Mouse (Mus musculus): ENCODE data around the gene Ephb1. TPM values are rescaled to one million over a fixed set of nuclear protein-coding genes. Genes with fewer than 3 reads are reported as not detected.

Gene Ephb1
- total and polyA plus RNA-seq, 3 experiments = not detected

DNA sequence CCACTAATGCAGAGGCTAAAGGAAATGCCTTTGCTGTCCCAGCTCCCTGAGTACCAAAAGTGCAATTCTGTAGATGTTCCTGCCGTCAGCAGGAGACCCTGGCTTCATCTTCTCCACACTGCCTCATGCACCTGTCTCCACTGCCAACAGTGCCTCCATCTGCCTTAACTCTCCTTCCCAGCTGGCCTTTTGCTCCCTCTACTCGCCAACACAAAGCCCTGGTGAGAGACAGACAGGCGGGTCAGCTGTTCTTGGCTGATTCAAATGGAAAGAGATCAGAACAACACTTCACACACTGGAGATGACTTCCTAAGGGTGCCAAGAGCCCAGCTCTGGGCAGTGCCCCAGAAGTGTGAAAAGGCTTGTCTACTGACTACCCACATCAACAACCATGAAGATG, 78.6 kb downstream of the Ephb1 start:
- H3K27me3 ChIP-seq (ENCODE audit: control insufficient read depth in 1 of 2, insufficient read depth in 2 of 2, low read length in 2 of 2) = no peaks in the 10 kb centered on the region
- no peaks in the 10 kb centered on the region for H3K9me3 ChIP-seq (replicated peaks; ENCODE audit: insufficient read depth, low read length)
- no peak for TF ChIP-seq TAL1 (IDR thresholded peaks at IDR 0.05; ENCODE audit: low read length)
- TF ChIP-seq SMC3 (IDR thresholded peaks at IDR 0.05; ENCODE audit: low read depth, low read length) = no peak
- DNase-seq (ENCODE audit: low read depth, low spot score) = no peak
- H3K4me3 ChIP-seq (ENCODE audit: control insufficient read depth in 1 of 2, insufficient read depth in 1 of 2, low read depth in 2 of 2, low read length in 2 of 2) = no peak overlapping the region
- H3K27ac ChIP-seq (ENCODE audit: control insufficient read depth, low read depth, low read length) = no peak overlapping the region
- H3K79me2 ChIP-seq (ENCODE audit: control insufficient read depth, insufficient read depth, low read length, poor library complexity) = no peaks in the 10 kb centered on the region
- H3K9ac ChIP-seq (ENCODE audit: control insufficient read depth, low read depth, low read length, poor library complexity, severe bottlenecking) = no peak overlapping the region
- no peaks in the 10 kb centered on the region for H3K4me1 ChIP-seq (ENCODE audit: control insufficient read depth in 1 of 2, insufficient read depth in 2 of 2, low read length in 2 of 2)
- H3K36me3 ChIP-seq (ENCODE audit: control insufficient read depth in 1 of 2, insufficient read depth in 2 of 2, low read length in 2 of 2) = no peaks in the 10 kb centered on the region

DNA sequence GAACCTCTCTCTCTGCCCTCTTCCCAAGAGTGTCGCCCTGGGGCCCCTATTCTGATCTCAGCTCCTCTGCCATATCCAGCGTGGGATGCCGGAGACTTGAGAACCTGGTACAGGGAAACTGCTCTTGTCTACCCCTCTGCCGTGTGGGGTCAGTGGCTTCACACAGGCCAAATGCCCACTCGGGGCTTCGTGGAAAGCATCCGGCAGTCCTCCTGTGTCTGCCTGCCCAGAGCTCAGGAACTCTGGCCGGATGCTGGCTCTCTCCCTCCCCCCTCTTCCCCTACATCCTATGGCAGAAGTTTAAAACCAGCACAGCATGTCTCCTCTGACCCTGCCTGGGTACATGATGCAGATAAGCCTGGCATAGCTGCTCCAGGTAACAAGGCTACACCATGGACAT, 80.5 kb downstream of the Ephb1 start:
- no peak overlapping the region for H3K9ac ChIP-seq (ENCODE audit: control insufficient read depth, low read depth, low read length, poor library complexity, severe bottlenecking)
- no peaks in the 10 kb centered on the region for H3K27me3 ChIP-seq (ENCODE audit: control insufficient read depth in 1 of 2, insufficient read depth in 2 of 2, low read length in 2 of 2)
- no peak overlapping the region for H3K4me3 ChIP-seq (ENCODE audit: control insufficient read depth in 1 of 2, insufficient read depth in 1 of 2, low read depth in 2 of 2, low read length in 2 of 2)
- TF ChIP-seq ZKSCAN1 (IDR thresholded peaks at IDR 0.05; ENCODE audit: low read depth, low read length) (no peak), TAL1 (IDR thresholded peaks at IDR 0.05; ENCODE audit: low read length) (no peak), RAD21 (IDR thresholded peaks at IDR 0.05; ENCODE audit: low read depth, low read length) (no peak), SMC3 (IDR thresholded peaks at IDR 0.05; ENCODE audit: low read depth, low read length) (no peak), UBTF (IDR thresholded peaks at IDR 0.05; ENCODE audit: borderline replicate concordance, insufficient read depth, low read depth, low read length) (no peak), EP300 (IDR thresholded peaks at IDR 0.05; ENCODE audit: low read depth in 1 of 2, low read length in 2 of 2) (no peak), MAFK (IDR thresholded peaks at IDR 0.05; ENCODE audit: borderline replicate concordance, low read depth, low read length) (no peak), ELF1 (IDR thresholded peaks at IDR 0.05; ENCODE audit: low read depth, low read length) (no peak), POLR2AphosphoS5 (IDR thresholded peaks at IDR 0.05; ENCODE audit: borderline replicate concordance, low read depth, low read length) (no peak), ZC3H11A (IDR thresholded peaks at IDR 0.05; ENCODE audit: low read depth, low read length) (no peak), POLR2A (IDR thresholded peaks at IDR 0.05; ENCODE audit: control insufficient read depth in 1 of 2, insufficient read depth in 1 of 2, low read depth in 1 of 2, low read length in 2 of 2, poor library complexity in 1 of 2) (no peak), USF1 (IDR thresholded peaks at IDR 0.05; ENCODE audit: low read depth, low read length) (no peak), ZNF384 (IDR thresholded peaks at IDR 0.05; ENCODE audit: low read depth, low read length) (no peak), HCFC1 (IDR thresholded peaks at IDR 0.05; ENCODE audit: low read depth, low read length) (no peak), MXI1 (IDR thresholded peaks at IDR 0.05; ENCODE audit: low read depth, low read length) (no peak), CHD2 (IDR thresholded peaks at IDR 0.05; ENCODE audit: low read length) (no peak)
- H3K79me2 ChIP-seq (ENCODE audit: control insufficient read depth, insufficient read depth, low read length, poor library complexity) = no peaks in the 10 kb centered on the region
- no peaks in the 10 kb centered on the region; the same call in 1 of the 2 replicates for H3K9me3 ChIP-seq (replicated peaks; ENCODE audit: insufficient read depth, low read length)
- no peaks in the 10 kb centered on the region for H3K36me3 ChIP-seq (ENCODE audit: control insufficient read depth in 1 of 2, insufficient read depth in 2 of 2, low read length in 2 of 2)
- no peaks in the 10 kb centered on the region for H3K4me1 ChIP-seq (ENCODE audit: control insufficient read depth in 1 of 2, insufficient read depth in 2 of 2, low read length in 2 of 2)
- H3K27ac ChIP-seq (ENCODE audit: control insufficient read depth, low read depth, low read length) = no peak overlapping the region
- DNase-seq (ENCODE audit: low read depth, low spot score) = no peak

GRCm38 (mm10) chr9:102273469-102273808, 81.1 kb downstream of the Ephb1 start:
- Histone ChIP-seq H3K4me3 (ENCODE audit: control insufficient read depth in 1 of 2, insufficient read depth in 1 of 2, low read depth in 2 of 2, low read length in 2 of 2) (no peak overlapping the region), H3K9ac (ENCODE audit: control insufficient read depth, low read depth, low read length, poor library complexity, severe bottlenecking) (no peak overlapping the region), H3K27me3 (ENCODE audit: control insufficient read depth in 1 of 2, insufficient read depth in 2 of 2, low read length in 2 of 2) (no peaks in the 10 kb centered on the region), H3K36me3 (ENCODE audit: control insufficient read depth in 1 of 2, insufficient read depth in 2 of 2, low read length in 2 of 2) (no peaks in the 10 kb centered on the region), H3K4me1 (ENCODE audit: control insufficient read depth in 1 of 2, insufficient read depth in 2 of 2, low read length in 2 of 2) (no peaks in the 10 kb centered on the region), H3K79me2 (ENCODE audit: control insufficient read depth, insufficient read depth, low read length, poor library complexity) (no peaks in the 10 kb centered on the region), H3K9me3 (replicated peaks; ENCODE audit: insufficient read depth, low read length) (no peaks in the 10 kb centered on the region; the same call in 1 of the 2 replicates), H3K27ac (ENCODE audit: control insufficient read depth, low read depth, low read length) (no peak overlapping the region)
- TF ChIP-seq MAFK (IDR thresholded peaks at IDR 0.05; ENCODE audit: borderline replicate concordance, low read depth, low read length) (no peak), CHD2 (IDR thresholded peaks at IDR 0.05; ENCODE audit: low read length) (no peak)
- no peak for DNase-seq (ENCODE audit: low read depth, low spot score)
